In the genomic region with DNA sequence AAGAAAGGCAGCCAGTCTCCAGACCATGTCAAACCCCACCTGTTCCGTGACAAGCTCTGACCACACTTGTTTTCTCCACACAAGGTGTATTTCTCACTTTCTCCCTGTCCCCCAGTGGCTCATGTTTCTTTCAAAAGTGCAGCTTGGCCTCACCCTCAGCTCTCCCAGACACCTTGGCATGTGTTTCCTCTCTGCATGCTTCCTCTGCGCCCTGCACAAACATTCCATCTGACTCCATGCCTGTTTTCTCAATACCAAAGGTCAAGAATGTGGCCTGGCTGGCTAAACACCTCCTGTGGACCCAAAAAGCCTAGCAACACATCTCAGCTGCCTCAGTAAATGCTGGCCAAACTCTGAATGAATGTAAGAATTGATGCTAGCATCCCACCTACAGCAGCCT, we compare ENCODE assay signal across 9 mouse cellular contexts.
DNase-seq lines count a peak whose midpoint lies in the region; ATAC-seq lines count a peak whose summit lies in the region.
"Had no signal": no experiment of that assay in that cellular context is flagged by ENCODE, and none has a peak within 500 bp of the region (broad histone marks: within the 10 kb centered on the region; RNA-seq: fewer than 3 reads in every experiment).

No protein-coding gene starts in this region.

- no peak overlapping the region for H3K9ac ChIP-seq in limb, embryonic 13.5 days

- 34% methylated on average over 2 of the region's 2 CpGs for WGBS in limb, embryonic 13.5 days

- peaks cover 26% of the 10 kb centered on the region for H3K4me1 ChIP-seq in limb, embryonic 13.5 days

- no peak overlapping the region for H3K4me2 ChIP-seq in limb, embryonic 13.5 days (replicated peaks)

- H3K27me3 ChIP-seq in limb, embryonic 13.5 days, result no peaks in the 10 kb centered on the region

- peak; percentile 41 to 44 for DNase-seq in cerebellum, adult 18-20 months
- no peak for DNase-seq in cerebellum, postnatal 4 days (ENCODE audit: low spot score in 2 of 2)
- DNase-seq in 3T3-L1 (ENCODE audit: low read depth, low spot score), result peak; percentile 48
- DNase-seq in fibroblast of lung, adult 2 months (ENCODE audit: low read depth), result peak; percentile 87
- DNase-seq in left cerebral cortex, adult 9 months (ENCODE audit: low spot score in 2 of 2), result no peak
- no peak for DNase-seq in spleen, postnatal 4 days (ENCODE audit: low spot score in 2 of 2)
- no peak for DNase-seq in retina, postnatal 1 day

- ATAC-seq in limb, embryonic 13.5 days (ENCODE audit: low FRiP score, low read depth), result peak; percentile 36; the same call in 1 of the 2 replicates

- peak overlapping the region; percentile 56 for H3K27ac ChIP-seq in limb, embryonic 13.5 days
- H3K27ac ChIP-seq: heart, adult 2 months had no signal

- no peaks in the 10 kb centered on the region for H3K9me3 ChIP-seq in limb, embryonic 13.5 days

- H3K36me3 ChIP-seq in limb, embryonic 13.5 days, result no peaks in the 10 kb centered on the region; the same call in 1 of the 2 replicates

- no peak overlapping the region for H3K4me3 ChIP-seq in limb, embryonic 13.5 days
- H3K4me3 ChIP-seq: heart, adult 2 months had no signal

Comparison
In these comparisons a context has a peak if more than half of its experiments do, and no peak if none do; other contexts are left out.
1. DNase-seq: peak in cerebellum, adult 18-20 months (2 of 2), 3T3-L1 (single experiment) and fibroblast of lung, adult 2 months (single experiment); none in cerebellum, postnatal 4 days (0 of 2), left cerebral cortex, adult 9 months (0 of 2), spleen, postnatal 4 days (0 of 2) and retina, postnatal 1 day (single experiment).